Mouse (Mus musculus): ENCODE data around the gene Lin37. TPM values are rescaled to one million over a fixed set of nuclear protein-coding genes. Genes with fewer than 3 reads are reported as not detected.

Gene Lin37
- total and polyA plus RNA-seq, 2 experiments from 2014 or later: 32.0 to 54.1 TPM

- ATAC-seq (ENCODE audit: low FRiP score) (no peak), DNase-seq (ENCODE audit: low spot score) (no peak)
- H3K27ac ChIP-seq (ENCODE audit: low read depth, low read length): no peak overlapping the region
- H3K9me3 ChIP-seq (ENCODE audit: low read length): no peaks in the 10 kb centered on the region
- 0 out of 2 replicates have a peak overlapping the region, but pooled peaks have one; percentile 13 for H3K9ac ChIP-seq (replicated peaks; ENCODE audit: low read length, poor library complexity, severe bottlenecking)
- no peak overlapping the region for H3K4me3 ChIP-seq (ENCODE audit: low read depth, low read length)
- WGBS: 94% methylated on average over 7 of the region's 7 CpGs
- H3K27me3 ChIP-seq (ENCODE audit: insufficient read depth, low read length): no peaks in the 10 kb centered on the region
- H3K36me3 ChIP-seq (ENCODE audit: insufficient read depth, low read length): peaks cover 12% of the 10 kb centered on the region; the same call in 1 of the 2 replicates
- no peak for TF ChIP-seq CTCF (IDR thresholded peaks at IDR 0.05)
- no peak overlapping the region for H3K4me2 ChIP-seq (ENCODE audit: low read depth, low read length, poor library complexity, severe bottlenecking)
- H3K4me1 ChIP-seq (ENCODE audit: insufficient read depth, low read length): no peaks in the 10 kb centered on the region
Observed at GRCm38 (mm10) chr7:30540572-30540971, 19.1 kb downstream of the Lin37 start.

GRCm38 (mm10) chr7:30534633-30535577 is 24.7 kb downstream of the Lin37 start, which contains the start of gene Arhgap33:
Gene Arhgap33 (minus strand): TSS chr7:30535060.
- H3K27me3 ChIP-seq (ENCODE audit: insufficient read depth, low read length): no peaks in the 10 kb centered on the region
- peaks cover 25% of the 10 kb centered on the region for H3K36me3 ChIP-seq (ENCODE audit: insufficient read depth, low read length)
- ATAC-seq (ENCODE audit: low FRiP score): peak; percentile 91
- no peak for TF ChIP-seq CTCF (IDR thresholded peaks at IDR 0.05)
- WGBS: 1% methylated on average over 38 of the region's 84 CpGs
- H3K9me3 ChIP-seq (ENCODE audit: low read length): no peaks in the 10 kb centered on the region
- DNase-seq (ENCODE audit: low spot score): peak; percentile 100
- peaks cover 14% of the 10 kb centered on the region for H3K4me1 ChIP-seq (ENCODE audit: insufficient read depth, low read length)
- peak within 1 kb of the TSS; percentile 95 for H3K9ac ChIP-seq (replicated peaks; ENCODE audit: low read length, poor library complexity, severe bottlenecking)
- H3K4me3 ChIP-seq (ENCODE audit: low read depth, low read length): peak within 1 kb of the TSS; percentile 81
- peak within 1 kb of the TSS; percentile 89 for H3K27ac ChIP-seq (ENCODE audit: low read depth, low read length)
- H3K4me2 ChIP-seq (ENCODE audit: low read depth, low read length, poor library complexity, severe bottlenecking): peak within 1 kb of the TSS; percentile 68

GRCm38 (mm10) chr7:30533941-30534632 is 25.6 kb downstream of the Lin37 start:
- H3K4me3 ChIP-seq (ENCODE audit: low read depth, low read length): peak overlapping the region; percentile 81
- no peak for TF ChIP-seq CTCF (IDR thresholded peaks at IDR 0.05)
- H3K27ac ChIP-seq (ENCODE audit: low read depth, low read length): peak overlapping the region; percentile 89
- H3K36me3 ChIP-seq (ENCODE audit: insufficient read depth, low read length): peaks cover 29% of the 10 kb centered on the region
- H3K4me1 ChIP-seq (ENCODE audit: insufficient read depth, low read length): peaks cover 14% of the 10 kb centered on the region
- no peaks in the 10 kb centered on the region for H3K27me3 ChIP-seq (ENCODE audit: insufficient read depth, low read length)
- peak overlapping the region; percentile 95 for H3K9ac ChIP-seq (replicated peaks; ENCODE audit: low read length, poor library complexity, severe bottlenecking)
- peak overlapping the region; percentile 68 for H3K4me2 ChIP-seq (ENCODE audit: low read depth, low read length, poor library complexity, severe bottlenecking)
- DNase-seq (ENCODE audit: low spot score): peak; percentile 51
- under 1% methylated on average over 24 of the region's 26 CpGs for WGBS
- H3K9me3 ChIP-seq (ENCODE audit: low read length): no peaks in the 10 kb centered on the region
- ATAC-seq (ENCODE audit: low FRiP score): peak; percentile 38

- Histone ChIP-seq H3K9ac (replicated peaks; ENCODE audit: low read length, poor library complexity, severe bottlenecking) (peak overlapping the region; percentile 44; the same call in 1 of the 2 replicates), H3K4me3 (ENCODE audit: low read depth, low read length) (peak overlapping the region; percentile 81; the same call in 1 of the 2 replicates), H3K9me3 (ENCODE audit: low read length) (no peaks in the 10 kb centered on the region), H3K4me2 (ENCODE audit: low read depth, low read length, poor library complexity, severe bottlenecking) (peak overlapping the region; percentile 68), H3K27me3 (ENCODE audit: insufficient read depth, low read length) (no peaks in the 10 kb centered on the region), H3K36me3 (ENCODE audit: insufficient read depth, low read length) (peaks cover 41% of the 10 kb centered on the region), H3K27ac (ENCODE audit: low read depth, low read length) (no peak overlapping the region), H3K4me1 (ENCODE audit: insufficient read depth, low read length) (peaks cover 14% of the 10 kb centered on the region)
- WGBS: 5% methylated on average over 8 of the region's 8 CpGs
- DNase-seq (ENCODE audit: low spot score): peak; percentile 74
- ATAC-seq (ENCODE audit: low FRiP score): no peak
- TF ChIP-seq CTCF (IDR thresholded peaks at IDR 0.05): no peak
Observed at GRCm38 (mm10) chr7:30532931-30533330, 26.7 kb downstream of the Lin37 start.

- no peak for DNase-seq (ENCODE audit: low spot score)
- H3K27me3 ChIP-seq (ENCODE audit: insufficient read depth, low read length): no peaks in the 10 kb centered on the region
- peaks cover 14% of the 10 kb centered on the region for H3K4me1 ChIP-seq (ENCODE audit: insufficient read depth, low read length)
- H3K4me3 ChIP-seq (ENCODE audit: low read depth, low read length): no peak overlapping the region
- TF ChIP-seq CTCF (IDR thresholded peaks at IDR 0.05): no peak
- no peaks in the 10 kb centered on the region for H3K9me3 ChIP-seq (ENCODE audit: low read length)
- ATAC-seq (ENCODE audit: low FRiP score): no peak
- H3K27ac ChIP-seq (ENCODE audit: low read depth, low read length): no peak overlapping the region
- peaks cover 56% of the 10 kb centered on the region for H3K36me3 ChIP-seq (ENCODE audit: insufficient read depth, low read length)
- 86% methylated on average over 9 of the region's 9 CpGs for WGBS
- H3K4me2 ChIP-seq (ENCODE audit: low read depth, low read length, poor library complexity, severe bottlenecking): no peak overlapping the region
- 0 out of 2 replicates have a peak overlapping the region, but pooled peaks have one; percentile 36 for H3K9ac ChIP-seq (replicated peaks; ENCODE audit: low read length, poor library complexity, severe bottlenecking)
Observed at GRCm38 (mm10) chr7:30531291-30531815, 28.3 kb downstream of the Lin37 start.
